Mouse (Mus musculus): ENCODE data around the gene Ttll5. TPM values are rescaled to one million over a fixed set of nuclear protein-coding genes. Genes with fewer than 3 reads are reported as not detected.

Gene Ttll5
- total and polyA plus RNA-seq, 3 experiments: 7.4 to 18.5 TPM; not detected in 1

DNA sequence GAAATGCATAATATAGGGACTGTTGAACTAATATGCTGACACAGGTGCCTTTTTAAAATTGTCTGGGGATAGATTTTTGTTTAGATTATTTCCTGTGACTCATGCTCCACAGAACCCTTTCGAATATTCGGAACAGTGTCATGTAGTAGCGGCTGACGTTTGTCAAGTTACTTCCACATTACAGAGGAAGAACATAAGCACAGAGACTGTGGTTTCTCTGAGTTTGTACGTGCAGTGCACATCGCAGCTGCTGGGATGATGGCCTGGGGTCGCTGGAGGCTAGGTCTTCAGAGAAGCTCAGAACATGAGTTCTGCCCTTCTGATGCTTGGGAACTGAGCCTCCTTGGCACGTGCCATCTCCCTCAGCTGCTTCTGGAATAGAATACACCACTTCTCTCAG lies 222.9 kb downstream of the Ttll5 start:
- TF ChIP-seq E2F4 (IDR thresholded peaks at IDR 0.05; ENCODE audit: borderline replicate concordance, low read depth, low read length): no peak
- TF ChIP-seq MAX (IDR thresholded peaks at IDR 0.05; ENCODE audit: low read length): no peak
- no peak for TF ChIP-seq POLR2AphosphoS2 (IDR thresholded peaks at IDR 0.05; ENCODE audit: low read length)
- TF ChIP-seq MXI1 (IDR thresholded peaks at IDR 0.05; ENCODE audit: low read depth, low read length): no peak
- no peak for TF ChIP-seq KAT2A (conservative IDR thresholded peaks at IDR 0.05; ENCODE audit: low read depth, low read length)
- TF ChIP-seq MEF2A (IDR thresholded peaks at IDR 0.05; ENCODE audit: extremely low read depth, insufficient replicate concordance, low read depth, low read length, poor library complexity, severe bottlenecking): no peak
- TF ChIP-seq USF1 (IDR thresholded peaks at IDR 0.05; ENCODE audit: low read depth, low read length): no peak
- TF ChIP-seq POLR2AphosphoS5 (IDR thresholded peaks at IDR 0.05; ENCODE audit: borderline replicate concordance, low read depth, low read length): no peak
- no peak for TF ChIP-seq MYB (IDR thresholded peaks at IDR 0.05; ENCODE audit: low read depth, low read length)
- no peak for TF ChIP-seq SMC3 (IDR thresholded peaks at IDR 0.05; ENCODE audit: low read depth, low read length)
- TF ChIP-seq ETS1 (IDR thresholded peaks at IDR 0.05; ENCODE audit: low read depth, low read length): no peak
- TF ChIP-seq GABPA (IDR thresholded peaks at IDR 0.05; ENCODE audit: low read depth, low read length): no peak
- Histone ChIP-seq H3K79me2 (ENCODE audit: control insufficient read depth, insufficient read depth, low read length, poor library complexity) (no peaks in the 10 kb centered on the region), H3K4me1 (ENCODE audit: control insufficient read depth in 1 of 2, insufficient read depth in 2 of 2, low read length in 2 of 2) (no peaks in the 10 kb centered on the region), H3K4me3 (ENCODE audit: control insufficient read depth in 1 of 2, insufficient read depth in 1 of 2, low read depth in 2 of 2, low read length in 2 of 2) (no peak overlapping the region), H3K9me3 (replicated peaks; ENCODE audit: insufficient read depth, low read length) (no peaks in the 10 kb centered on the region), H3K9ac (ENCODE audit: control insufficient read depth, low read depth, low read length, poor library complexity, severe bottlenecking) (no peak overlapping the region), H3K27ac (ENCODE audit: control insufficient read depth, low read depth, low read length) (no peak overlapping the region), H3K36me3 (ENCODE audit: control insufficient read depth in 1 of 2, insufficient read depth in 2 of 2, low read length in 2 of 2) (no peaks in the 10 kb centered on the region), H3K27me3 (ENCODE audit: control insufficient read depth in 1 of 2, insufficient read depth in 2 of 2, low read length in 2 of 2) (no peaks in the 10 kb centered on the region)
- no peak for DNase-seq (ENCODE audit: low read depth, low spot score)

- H3K36me3 ChIP-seq (ENCODE audit: control insufficient read depth in 1 of 2, insufficient read depth in 2 of 2, low read length in 2 of 2): no peaks in the 10 kb centered on the region
- no peak for TF ChIP-seq CTCF (IDR thresholded peaks at IDR 0.05 in 2 of 3, conservative IDR thresholded peaks at IDR 0.05 in 1 of 3; ENCODE audit: control insufficient read depth in 1 of 3, insufficient read depth in 1 of 3, low read depth in 2 of 3, low read length in 3 of 3, poor library complexity in 1 of 3, severe bottlenecking in 1 of 3)
- TF ChIP-seq NELFE (IDR thresholded peaks at IDR 0.05; ENCODE audit: low read depth, low read length): no peak
- TF ChIP-seq RAD21 (IDR thresholded peaks at IDR 0.05; ENCODE audit: low read depth, low read length): no peak
- no peak for TF ChIP-seq MYB (IDR thresholded peaks at IDR 0.05; ENCODE audit: low read depth, low read length)
- TF ChIP-seq ZNF384 (IDR thresholded peaks at IDR 0.05; ENCODE audit: low read depth, low read length): no peak
- TF ChIP-seq SMC3 (IDR thresholded peaks at IDR 0.05; ENCODE audit: low read depth, low read length): no peak
- no peak for TF ChIP-seq KAT2A (conservative IDR thresholded peaks at IDR 0.05; ENCODE audit: low read depth, low read length)
- TF ChIP-seq SIN3A (IDR thresholded peaks at IDR 0.05; ENCODE audit: low read length): no peak
- TF ChIP-seq GABPA (IDR thresholded peaks at IDR 0.05; ENCODE audit: low read depth, low read length): no peak
- no peak for TF ChIP-seq MAZ (IDR thresholded peaks at IDR 0.05; ENCODE audit: low read depth, low read length)
- no peak for TF ChIP-seq EP300 (IDR thresholded peaks at IDR 0.05; ENCODE audit: low read depth in 1 of 2, low read length in 2 of 2)
- no peak for TF ChIP-seq E2F4 (IDR thresholded peaks at IDR 0.05; ENCODE audit: borderline replicate concordance, low read depth, low read length)
- TF ChIP-seq POLR2AphosphoS2 (IDR thresholded peaks at IDR 0.05; ENCODE audit: low read length): no peak
- TF ChIP-seq HCFC1 (IDR thresholded peaks at IDR 0.05; ENCODE audit: low read depth, low read length): no peak
- no peak for TF ChIP-seq CHD2 (IDR thresholded peaks at IDR 0.05; ENCODE audit: low read length)
- no peak for TF ChIP-seq RCOR1 (IDR thresholded peaks at IDR 0.05; ENCODE audit: low read depth, low read length)
- no peak for TF ChIP-seq ELF1 (IDR thresholded peaks at IDR 0.05; ENCODE audit: low read depth, low read length)
- no peak for TF ChIP-seq NRF1 (IDR thresholded peaks at IDR 0.05; ENCODE audit: insufficient read depth, low read depth, low read length, poor library complexity, severe bottlenecking)
Observed at GRCm38 (mm10) chr12:86049813-86050212, 225.4 kb downstream of the Ttll5 start.

More at GRCm38 (mm10) chr12:86049813-86050212, 225.4 kb downstream of the Ttll5 start:
- no peak overlapping the region for H3K4me3 ChIP-seq (ENCODE audit: control insufficient read depth in 1 of 2, insufficient read depth in 1 of 2, low read depth in 2 of 2, low read length in 2 of 2)
- no peak overlapping the region for H3K9ac ChIP-seq (ENCODE audit: control insufficient read depth, low read depth, low read length, poor library complexity, severe bottlenecking)
- no peaks in the 10 kb centered on the region for H3K4me1 ChIP-seq (ENCODE audit: control insufficient read depth in 1 of 2, insufficient read depth in 2 of 2, low read length in 2 of 2)
- no peak for DNase-seq (ENCODE audit: low read depth, low spot score)
- H3K27ac ChIP-seq (ENCODE audit: control insufficient read depth, low read depth, low read length): no peak overlapping the region
- H3K79me2 ChIP-seq (ENCODE audit: control insufficient read depth, insufficient read depth, low read length, poor library complexity): no peaks in the 10 kb centered on the region
- H3K9me3 ChIP-seq (replicated peaks; ENCODE audit: insufficient read depth, low read length): no peaks in the 10 kb centered on the region
- H3K27me3 ChIP-seq (ENCODE audit: control insufficient read depth in 1 of 2, insufficient read depth in 2 of 2, low read length in 2 of 2): no peaks in the 10 kb centered on the region
